Mouse (Mus musculus): ENCODE data around the gene Hbb-bh2. TPM values are rescaled to one million over a fixed set of nuclear protein-coding genes. Genes with fewer than 3 reads are reported as not detected.
"Not testable (repeated sequence)": the region's sequence is repeated elsewhere in the genome, so short reads cannot be mapped to it uniquely, and the experiment has no call there.

Hbb-bh2 gene
- polyA plus RNA-seq, 1 experiment from 2014 or later, result 0.56 TPM

DNA sequence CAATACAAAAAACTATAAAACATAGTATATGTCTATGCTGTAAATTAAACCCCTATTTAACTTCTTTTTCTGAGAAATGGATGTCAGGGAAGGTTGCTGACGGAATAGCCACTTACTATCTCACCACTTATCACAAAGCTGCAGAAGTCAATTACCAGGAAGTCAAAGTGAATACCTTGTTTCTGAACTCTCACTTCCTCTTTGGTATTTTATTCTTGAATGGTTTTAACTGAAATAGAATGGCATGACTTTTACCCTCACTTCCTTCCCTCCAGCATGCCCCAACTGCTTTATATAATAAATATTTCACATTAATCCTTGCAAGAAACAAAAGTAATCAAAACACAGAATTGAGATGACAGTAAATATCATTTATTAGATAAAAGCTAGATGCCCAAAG is 28.1 kb downstream of the Hbb-bh2 start:
- H3K36me3 ChIP-seq, result no peaks in the 10 kb centered on the region
- no peaks in the 10 kb centered on the region for H3K9me3 ChIP-seq (replicated peaks)
- H3K9ac ChIP-seq, result no peak overlapping the region
- 40% methylated on average over 1 of the region's 1 CpGs for WGBS
- no peak overlapping the region for H3K4me2 ChIP-seq
- no peaks in the 10 kb centered on the region; the same call in 1 of the 2 replicates for H3K4me1 ChIP-seq (replicated peaks)
- H3K27me3 ChIP-seq (replicated peaks), result no peaks in the 10 kb centered on the region
- no peak for ATAC-seq (ENCODE audit: insufficient number of reproducible peaks, low FRiP score)
- no peak overlapping the region for H3K27ac ChIP-seq (ENCODE audit: poor library complexity, severe bottlenecking)
- H3K4me3 ChIP-seq, result no peak overlapping the region

DNA sequence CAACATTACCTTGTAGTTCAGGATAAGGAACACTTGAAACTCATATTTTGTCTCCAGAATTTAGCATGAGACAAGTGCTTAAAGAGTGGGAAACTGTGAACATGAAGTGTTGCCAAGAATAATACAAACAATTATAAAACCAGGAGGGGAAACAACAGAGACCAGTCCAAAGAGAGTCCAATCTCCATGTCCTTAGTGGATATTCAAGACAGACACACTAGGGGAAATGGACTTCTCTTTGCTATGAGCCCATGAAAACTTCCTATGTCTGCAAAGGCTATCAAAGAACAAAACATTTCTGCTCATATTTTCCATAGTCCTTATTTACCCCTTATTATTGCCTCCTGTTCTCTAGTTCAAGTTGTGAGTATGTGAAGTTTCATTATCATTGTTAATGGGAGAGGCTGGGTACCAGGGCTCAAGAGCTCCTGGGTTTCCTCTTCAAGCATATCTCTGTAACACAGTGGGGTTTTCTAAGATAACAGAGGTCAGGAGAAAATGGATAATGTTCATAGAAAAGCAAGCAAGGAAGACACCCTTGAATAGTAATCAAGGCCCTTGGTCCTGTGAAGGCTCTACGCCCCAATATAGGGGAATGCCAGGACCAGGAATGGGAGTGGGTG is 29.0 kb downstream of the Hbb-bh2 start:
- no peak overlapping the region for H3K4me2 ChIP-seq
- H3K9ac ChIP-seq, result no peak overlapping the region
- 40% methylated on average over 1 of the region's 1 CpGs for WGBS
- no peak overlapping the region; the same call in 1 of the 2 replicates for H3K27ac ChIP-seq (ENCODE audit: poor library complexity, severe bottlenecking)
- ATAC-seq (ENCODE audit: insufficient number of reproducible peaks, low FRiP score), result 0 out of 2 replicates have a peak, but pooled peaks have one; percentile 34
- H3K9me3 ChIP-seq (replicated peaks), result no peaks in the 10 kb centered on the region
- H3K36me3 ChIP-seq, result no peaks in the 10 kb centered on the region
- H3K4me1 ChIP-seq (replicated peaks), result no peaks in the 10 kb centered on the region; the same call in 1 of the 2 replicates
- H3K27me3 ChIP-seq (replicated peaks), result no peaks in the 10 kb centered on the region
- H3K4me3 ChIP-seq, result no peak overlapping the region

DNA sequence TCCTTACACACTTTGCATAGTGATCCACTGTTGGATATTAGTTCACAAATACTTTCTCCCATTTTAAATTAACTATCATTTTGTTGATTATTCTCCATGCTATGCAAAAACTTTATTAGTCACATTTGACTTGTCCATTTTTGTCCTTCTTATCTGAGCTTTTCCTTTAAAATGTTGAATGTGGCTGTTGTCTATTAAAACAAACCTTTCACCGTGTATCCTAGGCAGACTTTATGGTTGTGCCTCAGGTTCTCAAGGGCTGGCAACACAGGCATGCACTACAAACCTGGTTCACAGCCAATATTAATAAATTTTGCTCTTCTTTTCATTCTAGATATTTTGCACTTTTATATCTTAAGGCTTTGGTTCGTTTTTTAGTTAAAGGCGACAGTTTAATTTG is 29.6 kb downstream of the Hbb-bh2 start:
- H3K27me3 ChIP-seq (replicated peaks), result no peaks in the 10 kb centered on the region
- H3K4me2 ChIP-seq, result no peak overlapping the region
- no peaks in the 10 kb centered on the region for H3K9me3 ChIP-seq (replicated peaks)
- no peak overlapping the region for H3K9ac ChIP-seq
- no peaks in the 10 kb centered on the region; the same call in 1 of the 2 replicates for H3K4me1 ChIP-seq (replicated peaks)
- no peak overlapping the region for H3K4me3 ChIP-seq
- H3K36me3 ChIP-seq, result no peaks in the 10 kb centered on the region
- H3K27ac ChIP-seq (ENCODE audit: poor library complexity, severe bottlenecking), result no peak overlapping the region
- 70% methylated on average over 3 of the region's 3 CpGs for WGBS
- no peak for ATAC-seq (ENCODE audit: insufficient number of reproducible peaks, low FRiP score)

DNA sequence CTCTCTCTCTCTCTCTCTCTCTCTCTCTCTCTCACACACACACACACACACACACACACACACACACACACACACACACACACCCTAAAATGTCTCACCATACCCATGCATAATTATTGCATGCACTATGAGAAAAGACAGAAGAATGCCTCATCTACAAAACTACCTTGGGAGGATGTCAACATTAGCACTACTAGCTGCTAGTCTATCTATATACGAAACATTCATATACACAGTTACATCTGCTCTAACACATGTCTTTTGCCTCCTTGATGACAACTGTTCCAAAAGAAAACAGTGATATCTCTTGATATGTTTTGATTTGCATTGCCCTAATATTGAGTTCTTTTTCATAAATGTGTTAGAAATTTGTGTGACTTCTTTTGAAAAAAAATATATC is 30.0 kb downstream of the Hbb-bh2 start:
- no peak overlapping the region for H3K9ac ChIP-seq
- H3K4me3 ChIP-seq, result no peak overlapping the region
- no peaks in the 10 kb centered on the region for H3K9me3 ChIP-seq (replicated peaks)
- H3K27ac ChIP-seq (ENCODE audit: poor library complexity, severe bottlenecking), result no peak overlapping the region
- H3K4me2 ChIP-seq, result no peak overlapping the region
- no peaks in the 10 kb centered on the region for H3K36me3 ChIP-seq
- H3K4me1 ChIP-seq (replicated peaks), result no peaks in the 10 kb centered on the region; the same call in 1 of the 2 replicates
- H3K27me3 ChIP-seq (replicated peaks), result no peaks in the 10 kb centered on the region
- WGBS, result 84% methylated on average over 1 of the region's 1 CpGs
- ATAC-seq (ENCODE audit: insufficient number of reproducible peaks, low FRiP score), result no peak

DNA sequence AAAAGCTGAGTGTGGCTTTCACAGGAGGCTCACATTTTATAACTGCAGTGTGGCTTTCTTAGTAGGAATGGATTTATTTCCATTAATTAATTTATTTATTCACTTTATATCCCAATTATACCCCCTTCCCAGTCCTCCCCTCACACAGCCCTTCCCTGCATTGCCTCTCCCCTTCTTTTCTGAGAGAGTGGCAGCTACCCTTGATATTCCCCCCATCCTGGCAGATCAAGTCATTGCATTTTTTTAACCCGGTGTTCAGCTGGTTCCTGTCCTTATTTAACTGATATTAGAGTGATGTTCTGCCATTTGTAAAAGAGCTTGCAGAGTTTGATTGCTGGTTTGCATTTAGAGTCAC is 30.5 kb downstream of the Hbb-bh2 start:
- H3K27ac ChIP-seq (ENCODE audit: poor library complexity, severe bottlenecking), result no peak overlapping the region
- no peaks in the 10 kb centered on the region; the same call in 1 of the 2 replicates for H3K4me1 ChIP-seq (replicated peaks)
- no peaks in the 10 kb centered on the region for H3K27me3 ChIP-seq (replicated peaks)
- H3K9me3 ChIP-seq (replicated peaks), result no peaks in the 10 kb centered on the region
- H3K4me3 ChIP-seq, result no peak overlapping the region
- peak overlapping the region; percentile 4; the same call in 1 of the 2 replicates for H3K4me2 ChIP-seq
- no peak for ATAC-seq (ENCODE audit: insufficient number of reproducible peaks, low FRiP score)
- no peak overlapping the region for H3K9ac ChIP-seq
- no peaks in the 10 kb centered on the region for H3K36me3 ChIP-seq
- 45% methylated on average over 1 of the region's 1 CpGs for WGBS

DNA sequence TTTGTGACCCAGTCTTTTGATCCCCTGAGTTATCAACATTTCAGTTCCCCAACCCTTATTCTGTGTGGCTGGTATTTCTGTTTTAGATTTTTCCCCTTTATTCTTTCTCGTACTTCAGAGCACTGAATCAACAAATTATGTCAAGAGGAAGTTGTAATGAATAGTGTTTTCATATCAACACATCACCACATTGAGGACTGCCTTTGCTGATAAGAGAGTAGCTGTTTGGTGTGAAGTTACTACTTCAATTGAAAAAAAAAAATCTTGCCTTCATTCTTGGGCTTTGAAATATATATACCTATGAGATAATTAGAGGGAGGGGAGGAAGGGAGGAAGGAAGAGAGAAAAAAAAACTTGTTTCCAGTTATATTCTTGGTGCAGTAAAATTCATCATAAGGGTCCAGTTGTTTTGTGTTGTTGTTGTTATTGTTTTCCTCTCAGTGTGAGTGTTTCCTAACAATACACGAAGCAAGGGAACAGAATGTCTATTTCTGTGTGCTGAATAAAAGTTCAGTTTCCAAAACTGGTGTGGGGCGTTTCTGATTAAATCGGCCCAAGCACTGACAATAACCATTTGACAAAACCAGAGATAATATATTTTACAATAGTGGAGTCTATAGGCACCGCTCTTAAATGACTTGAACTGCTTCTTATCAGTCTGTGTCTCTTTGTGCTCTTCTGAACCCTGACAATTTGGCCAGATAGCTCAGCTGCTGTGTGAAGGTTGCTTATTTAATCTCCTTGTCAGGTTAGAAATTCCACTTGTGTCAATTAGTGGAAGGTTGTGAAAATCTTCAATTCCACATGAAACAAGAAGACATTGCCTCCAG is 31.1 kb downstream of the Hbb-bh2 start:
- no peak overlapping the region for H3K4me3 ChIP-seq
- H3K9ac ChIP-seq, result no peak overlapping the region
- no peaks in the 10 kb centered on the region for H3K9me3 ChIP-seq (replicated peaks)
- no peaks in the 10 kb centered on the region; the same call in 1 of the 2 replicates for H3K4me1 ChIP-seq (replicated peaks)
- H3K27me3 ChIP-seq (replicated peaks), result no peaks in the 10 kb centered on the region
- ATAC-seq (ENCODE audit: insufficient number of reproducible peaks, low FRiP score), result no peak
- 20% methylated on average over 5 of the region's 5 CpGs for WGBS
- peak overlapping the region; percentile 4; the same call in 1 of the 2 replicates for H3K4me2 ChIP-seq
- H3K27ac ChIP-seq (ENCODE audit: poor library complexity, severe bottlenecking), result no peak overlapping the region
- no peaks in the 10 kb centered on the region for H3K36me3 ChIP-seq

DNA sequence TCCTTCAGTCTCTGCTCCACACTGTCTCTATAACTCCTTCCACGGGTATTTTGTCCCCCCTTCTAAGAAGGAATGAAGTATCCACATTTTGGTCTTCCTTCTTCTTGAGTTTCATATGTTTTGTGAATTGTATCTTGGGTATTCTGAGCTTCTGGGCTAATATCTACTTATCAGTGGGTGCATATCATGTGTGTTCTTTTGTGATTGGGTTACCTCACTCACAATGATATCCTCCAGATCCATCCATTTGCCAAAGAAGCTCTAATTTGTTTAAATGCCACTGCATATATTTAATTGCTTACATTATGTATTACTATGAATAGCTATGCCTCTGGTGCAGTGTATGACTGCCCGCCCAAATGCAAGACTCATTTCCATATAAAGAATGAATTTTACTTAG is 32.2 kb downstream of the Hbb-bh2 start:
- 67% methylated on average over 2 of the region's 2 CpGs for WGBS
- not testable (repeated sequence) for H3K36me3 ChIP-seq, H3K9ac ChIP-seq

DNA sequence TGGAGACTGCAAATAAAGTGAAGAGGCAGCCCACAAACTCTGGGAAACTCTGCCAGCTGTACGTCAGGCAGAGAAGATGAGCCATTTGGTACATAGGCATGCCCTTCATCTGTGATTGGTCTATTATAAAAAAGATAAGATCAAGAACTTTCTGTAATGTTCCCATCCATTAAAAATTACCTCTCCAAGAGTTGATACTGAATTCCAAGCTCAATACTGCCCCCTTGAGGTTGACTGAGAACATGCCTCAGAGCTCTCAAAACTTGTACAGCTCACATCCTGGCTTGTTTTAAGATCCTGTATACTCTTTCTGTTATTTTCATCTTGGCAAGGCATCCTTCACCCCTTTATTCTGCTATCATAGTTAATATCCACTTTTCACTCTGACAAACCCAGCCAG is 33.5 kb downstream of the Hbb-bh2 start:
- Histone ChIP-seq H3K4me3 (no peak overlapping the region), H3K27me3 (replicated peaks) (no peaks in the 10 kb centered on the region), H3K36me3 (no peaks in the 10 kb centered on the region), H3K9ac (no peak overlapping the region), H3K4me2 (no peak overlapping the region), H3K4me1 (replicated peaks) (no peaks in the 10 kb centered on the region; the same call in 1 of the 2 replicates), H3K27ac (ENCODE audit: poor library complexity, severe bottlenecking) (no peak overlapping the region), H3K9me3 (replicated peaks) (no peaks in the 10 kb centered on the region)
- 76% methylated on average over 1 of the region's 1 CpGs for WGBS
- ATAC-seq (ENCODE audit: insufficient number of reproducible peaks, low FRiP score), result no peak

More for the DNA sequence above, 32.2 kb downstream of the Hbb-bh2 start:
- H3K9me3 ChIP-seq (replicated peaks); H3K27me3 ChIP-seq (replicated peaks); H3K27ac ChIP-seq (ENCODE audit: poor library complexity, severe bottlenecking); ATAC-seq (ENCODE audit: insufficient number of reproducible peaks, low FRiP score); H3K4me3 ChIP-seq; H3K4me1 ChIP-seq (replicated peaks); H3K4me2 ChIP-seq: not testable (repeated sequence)

DNA sequence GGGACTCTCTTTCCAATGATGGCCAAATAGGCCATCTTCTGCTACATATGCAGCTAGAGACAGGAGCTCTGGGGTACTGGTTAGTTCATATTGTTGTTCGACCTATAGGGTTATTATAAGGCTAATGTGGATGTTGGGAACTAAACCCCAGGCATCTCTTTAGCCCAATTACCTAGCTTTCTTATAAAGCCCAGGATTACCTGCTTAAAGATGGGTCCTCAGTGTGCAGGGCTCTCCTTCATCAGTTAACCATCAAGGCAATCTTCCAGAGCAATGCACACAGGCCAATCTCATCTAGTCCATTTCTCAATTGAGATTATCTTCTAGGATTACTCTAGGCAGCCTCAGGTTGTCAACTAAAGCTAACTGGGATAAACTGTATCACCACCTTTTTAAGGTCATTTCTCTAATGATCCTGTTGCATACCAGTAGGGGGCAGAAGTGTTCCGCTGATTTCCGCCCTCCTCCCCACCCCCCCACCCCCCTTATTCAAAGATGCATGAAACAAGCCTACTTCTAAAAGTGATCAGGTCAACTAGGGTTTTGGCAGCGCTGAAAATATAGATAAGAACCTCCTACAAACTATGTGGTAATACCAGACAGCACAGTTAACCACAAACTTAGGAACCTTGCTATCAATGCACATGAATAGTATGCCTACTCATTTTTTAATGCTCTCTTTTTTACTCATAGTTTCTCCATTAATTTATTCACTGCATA is 47.5 kb downstream of the Hbb-bh2 start:
- WGBS, result 19% methylated on average over 4 of the region's 4 CpGs
- ATAC-seq (ENCODE audit: insufficient number of reproducible peaks, low FRiP score), result peak; percentile 53; the same call in 1 of the 2 replicates

DNA sequence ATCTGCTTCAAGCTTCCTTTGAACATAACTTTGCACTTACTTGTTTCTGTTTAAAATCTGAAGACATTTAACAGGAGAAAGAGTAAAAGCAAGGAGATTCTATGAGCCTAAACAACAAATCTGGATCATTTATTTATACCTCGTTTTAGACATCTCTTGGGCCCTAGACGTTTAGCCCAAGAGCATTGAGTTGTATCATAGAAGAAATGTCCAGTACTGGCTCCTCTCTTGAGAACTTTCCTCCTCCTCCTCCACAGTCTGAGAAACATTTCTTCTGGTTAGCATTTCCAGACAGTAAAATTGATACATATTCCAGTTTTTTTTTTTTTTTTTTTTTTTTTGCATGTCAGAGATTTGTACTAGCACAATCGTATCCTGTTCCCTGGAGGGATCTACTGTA is 48.6 kb downstream of the Hbb-bh2 start, which contains the start of gene Olfr67:
Gene Olfr67 (minus strand): TSS at position 101 of the 400 bp plus-strand sequence.
- no peaks in the 10 kb centered on the region for H3K27me3 ChIP-seq (replicated peaks)
- no peaks in the 10 kb centered on the region for H3K4me1 ChIP-seq (replicated peaks)
- no peaks in the 10 kb centered on the region for H3K36me3 ChIP-seq
- no peak within 1 kb of the TSS for H3K9ac ChIP-seq
- WGBS, result 62% methylated on average over 3 of the region's 3 CpGs
- no peak within 1 kb of the TSS for H3K4me3 ChIP-seq
- H3K4me2 ChIP-seq, result no peak within 1 kb of the TSS
- ATAC-seq (ENCODE audit: insufficient number of reproducible peaks, low FRiP score), result no peak
- peaks cover 3% of the 10 kb centered on the region; the same call in 1 of the 2 replicates for H3K9me3 ChIP-seq (replicated peaks)
- H3K27ac ChIP-seq (ENCODE audit: poor library complexity, severe bottlenecking), result no peak within 1 kb of the TSS

More for the DNA sequence above, 47.5 kb downstream of the Hbb-bh2 start:
- no peaks in the 10 kb centered on the region for H3K27me3 ChIP-seq (replicated peaks)
- no peaks in the 10 kb centered on the region for H3K4me1 ChIP-seq (replicated peaks)
- H3K9me3 ChIP-seq (replicated peaks), result peaks cover 3% of the 10 kb centered on the region; the same call in 1 of the 2 replicates
- H3K4me3 ChIP-seq, result no peak overlapping the region
- H3K36me3 ChIP-seq, result no peaks in the 10 kb centered on the region
- no peak overlapping the region for H3K27ac ChIP-seq (ENCODE audit: poor library complexity, severe bottlenecking)
- H3K9ac ChIP-seq, result no peak overlapping the region
- H3K4me2 ChIP-seq, result no peak overlapping the region

Measured in heart, embryonic 12.5 days (tissue).